Mouse (Mus musculus) heart, embryonic 11.5 days (tissue): ENCODE measurements around the gene Cldn10. TPM values are rescaled to one million over a fixed set of nuclear protein-coding genes. Genes with fewer than 3 reads are reported as not detected.

Source experiments
- ATAC-seq: fragments of 200-750 bp; cut with Nextera tagmentation; replicated peaks from 2 replicates; pipeline ENCODE4 v1.8.0; 2017; ENCODE audit warnings: moderate library complexity; ENCODE audit not compliant: insufficient number of reproducible peaks, low FRiP score, low TSS enrichment
- H3K27ac ChIP-seq: fragments of 300-500 bp; sonication (generic); 2 replicates; pipeline ENCODE4 v1.5.1; 2014; ENCODE audit warnings: mild to moderate bottlenecking, low read depth, low read length
- H3K27me3 ChIP-seq: fragments of 300-500 bp; sonication (generic); 2 replicates; pipeline ENCODE4 v1.6.1; 2014; ENCODE audit warnings: mild to moderate bottlenecking, low read length, mixed read lengths; ENCODE audit not compliant: control insufficient read depth, insufficient read depth
- H3K36me3 ChIP-seq: fragments of 300-500 bp; sonication (generic); 2 replicates; pipeline ENCODE4 v1.6.1; 2014; ENCODE audit warnings: mild to moderate bottlenecking, low read length, moderate library complexity, mixed read lengths; ENCODE audit not compliant: control insufficient read depth, insufficient read depth
- H3K4me1 ChIP-seq: fragments of 300-500 bp; sonication (generic); 2 replicates; pipeline ENCODE4 v1.6.1; 2014; ENCODE audit warnings: low read length; ENCODE audit not compliant: control insufficient read depth, insufficient read depth
- H3K4me2 ChIP-seq: fragments of 300-500 bp; sonication (generic); 2 replicates; pipeline ENCODE4 v1.6.1; 2014; ENCODE audit warnings: mild to moderate bottlenecking, moderate library complexity
- H3K4me3 ChIP-seq: fragments of 300-500 bp; sonication (generic); 2 replicates; pipeline ENCODE4 v1.5.1; 2014; ENCODE audit warnings: low read depth, low read length
- H3K9ac ChIP-seq: fragments of 300-500 bp; sonication (generic); 2 replicates; pipeline ENCODE4 v1.6.1; 2014; ENCODE audit warnings: mild to moderate bottlenecking, low read depth, low read length, moderate library complexity
- H3K9me3 ChIP-seq: fragments of 300-500 bp; sonication (generic); replicated peaks from 2 replicates; pipeline ENCODE4 v1.6.1; 2016; ENCODE audit warnings: low read length; ENCODE audit not compliant: control insufficient read depth
- WGBS: fragments of 180-500 bp; shearing (Covaris S2); extraction: QIAGEN DNeasy Blood & Tissue Kit; methylation state at CpG from one replicate; pipeline ENCODE4 v1.1.7; 2014; ENCODE audit not compliant: insufficient replicate concordance; 5-methylcytosine and 5-hydroxymethylcytosine counted together
- polyA plus RNA-seq: library from polyadenylated mRNA; unstranded; fragments of >200 nt; fragmentation: Nextera tagmentation; extraction: Ambion mirVana; gene quantifications from 2 replicates; pipeline ENCODE4 v1.2.1, GENCODE M21; 2014

Gene Cldn10
- polyA plus RNA-seq, 1 experiment from 2014 or later = 0.56 TPM

DNA sequence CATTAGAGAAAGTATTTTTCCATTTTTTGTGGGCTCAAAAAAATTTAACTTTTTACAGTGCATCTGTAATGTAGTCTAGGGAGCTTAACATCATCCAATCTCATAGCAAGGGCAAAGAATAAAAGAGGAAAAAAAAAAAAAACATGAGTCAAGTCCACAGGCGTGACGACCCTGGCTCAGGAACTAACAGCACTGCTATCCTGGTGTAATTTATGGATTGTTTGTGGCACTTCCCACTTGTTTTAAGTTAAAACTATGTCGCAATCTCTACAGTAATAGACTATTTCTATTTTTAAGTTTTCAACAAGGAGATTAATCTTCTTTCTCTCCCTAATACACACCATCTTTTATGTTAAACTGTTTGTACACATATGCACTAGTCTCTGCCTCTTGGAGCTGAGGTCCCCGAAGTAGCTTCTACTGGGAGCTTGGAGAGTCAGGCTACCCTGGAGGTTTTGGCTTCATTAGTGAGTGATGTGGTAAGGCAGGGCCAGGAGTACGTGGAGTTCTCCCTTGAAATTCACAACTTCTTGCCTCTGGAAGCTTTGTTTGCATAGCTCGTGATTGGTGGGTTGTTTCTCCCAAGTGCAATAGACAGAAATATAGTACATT is 63.9 kb downstream of the Cldn10 start:
- peaks cover 15% of the 10 kb centered on the region for H3K27me3 ChIP-seq
- H3K9me3 ChIP-seq = no peaks in the 10 kb centered on the region
- no peak overlapping the region for H3K4me3 ChIP-seq
- WGBS = 65% methylated on average over 6 of the region's 6 CpGs
- no peaks in the 10 kb centered on the region for H3K36me3 ChIP-seq
- ATAC-seq = no peak
- H3K27ac ChIP-seq = no peak overlapping the region
- H3K9ac ChIP-seq = no peak overlapping the region
- H3K4me2 ChIP-seq = no peak overlapping the region
- no peaks in the 10 kb centered on the region for H3K4me1 ChIP-seq

DNA sequence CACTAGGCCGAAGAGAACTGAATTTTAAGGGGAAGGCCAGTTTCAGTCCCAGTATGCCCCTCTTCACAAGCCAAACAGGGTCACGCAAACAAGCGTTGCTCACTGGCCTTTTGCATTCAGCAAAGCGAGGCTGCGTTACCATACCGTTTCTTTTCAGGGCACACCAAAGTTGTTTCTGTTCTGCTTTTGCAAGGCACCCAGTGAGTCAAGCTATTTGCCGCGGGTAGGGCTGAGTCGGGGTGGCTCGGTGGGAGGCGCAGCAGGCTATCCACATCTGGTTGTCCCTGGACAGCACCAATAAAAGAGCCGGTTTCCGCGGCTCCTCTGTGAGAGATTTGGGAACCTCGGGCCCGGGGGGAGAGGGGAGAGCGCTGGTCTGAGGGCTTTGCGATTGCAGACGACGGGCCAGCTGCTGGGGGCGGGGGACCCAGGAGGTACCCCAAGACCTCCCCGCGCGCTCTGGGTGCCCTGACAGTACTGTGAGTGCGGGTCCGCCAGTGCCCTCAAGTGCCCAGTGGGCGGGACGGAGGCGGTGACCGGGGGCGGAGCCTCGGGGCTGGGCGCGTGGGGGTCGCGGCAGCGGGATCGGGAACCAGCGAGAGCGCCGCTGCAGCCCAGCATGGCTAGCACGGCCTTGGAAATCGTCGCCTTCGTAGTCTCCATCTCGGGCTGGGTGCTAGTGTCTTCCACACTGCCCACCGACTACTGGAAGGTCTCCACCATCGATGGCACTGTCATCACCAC is 66.8 kb downstream of the Cldn10 start:
- Histone ChIP-seq H3K36me3 (no peaks in the 10 kb centered on the region), H3K9me3 (no peaks in the 10 kb centered on the region), H3K4me3 (peak overlapping the region; percentile 54), H3K4me1 (no peaks in the 10 kb centered on the region), H3K27me3 (peaks cover 20% of the 10 kb centered on the region), H3K27ac (no peak overlapping the region), H3K4me2 (peak overlapping the region; percentile 79), H3K9ac (peak overlapping the region; percentile 24; the same call in 1 of the 2 replicates)
- 1% methylated on average over 48 of the region's 48 CpGs for WGBS
- peak; percentile 68 for ATAC-seq

DNA sequence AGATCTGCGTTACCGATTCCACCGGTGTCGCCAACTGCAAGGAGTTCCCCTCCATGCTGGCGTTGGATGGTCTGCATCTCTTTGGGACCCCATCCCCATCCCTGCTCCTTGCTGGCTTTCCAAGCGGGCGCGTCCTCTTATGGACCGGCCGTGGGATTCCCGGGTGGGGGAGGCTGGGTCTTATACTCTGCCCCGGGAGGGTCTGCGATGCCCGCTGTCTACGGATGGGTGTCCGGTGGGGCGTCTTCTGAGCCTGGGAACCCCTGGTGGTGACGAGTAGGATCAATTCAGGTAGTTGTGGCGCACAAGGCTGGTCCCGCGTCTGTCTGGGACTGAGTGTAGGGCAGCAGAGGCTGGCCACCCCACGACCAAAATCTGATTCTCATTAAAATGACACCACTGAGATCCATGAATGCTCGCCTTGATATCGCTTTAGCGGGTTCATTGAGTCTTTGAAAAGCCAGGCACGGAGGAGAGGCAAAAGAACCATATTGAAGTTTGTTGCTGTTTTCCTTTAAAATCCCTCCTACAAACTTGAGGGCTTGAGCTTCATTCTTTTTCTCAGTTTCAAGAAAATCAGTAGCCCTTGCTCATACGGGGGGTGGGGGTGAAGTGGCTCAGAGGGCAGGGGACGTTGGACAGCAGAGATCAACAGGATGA is 67.6 kb downstream of the Cldn10 start:
- H3K27me3 ChIP-seq = peaks cover 20% of the 10 kb centered on the region
- H3K9ac ChIP-seq = peak overlapping the region; percentile 11; the same call in 1 of the 2 replicates
- H3K4me2 ChIP-seq = peak overlapping the region; percentile 79
- peak overlapping the region; percentile 54 for H3K4me3 ChIP-seq
- ATAC-seq = 0 out of 2 replicates have a peak, but pooled peaks have one; percentile 26
- H3K9me3 ChIP-seq = no peaks in the 10 kb centered on the region
- H3K36me3 ChIP-seq = no peaks in the 10 kb centered on the region
- under 1% methylated on average over 28 of the region's 28 CpGs for WGBS
- no peak overlapping the region for H3K27ac ChIP-seq
- H3K4me1 ChIP-seq = no peaks in the 10 kb centered on the region

DNA sequence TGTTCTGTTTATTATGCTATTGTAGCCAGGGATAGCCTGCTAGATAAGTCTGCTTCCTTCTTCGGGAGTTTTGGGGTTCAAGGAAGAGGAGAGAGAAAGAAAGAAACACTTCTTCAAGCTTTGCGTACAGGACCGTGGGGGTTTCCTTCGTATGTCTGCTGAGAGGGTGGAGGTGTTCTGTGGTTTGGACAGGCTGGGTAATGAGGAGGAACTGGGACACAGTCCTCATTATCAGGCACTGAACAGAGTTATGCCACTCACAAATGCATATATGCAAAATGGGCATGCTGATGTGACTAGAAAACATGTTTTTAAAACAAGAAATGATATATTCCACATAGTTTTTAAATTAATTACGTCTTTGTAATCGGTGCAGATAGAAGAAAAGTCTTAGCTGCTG is 68.9 kb downstream of the Cldn10 start:
- no peaks in the 10 kb centered on the region for H3K4me1 ChIP-seq
- H3K9me3 ChIP-seq = no peaks in the 10 kb centered on the region
- no peak overlapping the region for H3K4me2 ChIP-seq
- H3K27ac ChIP-seq = no peak overlapping the region
- no peak overlapping the region for H3K9ac ChIP-seq
- no peaks in the 10 kb centered on the region for H3K36me3 ChIP-seq
- no peak for ATAC-seq
- WGBS = 74% methylated on average over 6 of the region's 6 CpGs
- H3K4me3 ChIP-seq = no peak overlapping the region
- H3K27me3 ChIP-seq = peaks cover 20% of the 10 kb centered on the region

DNA sequence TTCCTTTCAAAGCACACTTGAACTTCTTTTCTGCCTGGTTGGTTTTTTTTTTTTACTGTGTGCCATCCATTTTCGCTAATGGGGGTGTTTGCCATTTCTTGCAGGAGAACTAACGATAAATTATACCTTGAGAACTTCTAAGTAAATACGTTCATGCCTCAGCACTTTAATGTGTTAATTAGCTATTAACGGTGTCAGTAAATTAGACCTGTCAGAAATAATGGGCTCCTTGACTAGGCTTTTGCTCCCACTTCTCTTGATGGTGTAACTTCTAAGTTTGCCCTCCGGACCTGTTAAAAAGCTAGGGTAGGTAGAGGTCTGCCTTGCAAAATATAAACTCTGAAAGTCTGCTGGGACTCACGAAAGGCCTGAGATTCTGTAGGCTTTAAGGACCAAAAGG is 70.6 kb downstream of the Cldn10 start:
- Histone ChIP-seq H3K4me1 (no peaks in the 10 kb centered on the region), H3K9ac (no peak overlapping the region), H3K4me3 (no peak overlapping the region), H3K27ac (no peak overlapping the region), H3K36me3 (no peaks in the 10 kb centered on the region), H3K27me3 (peaks cover 18% of the 10 kb centered on the region), H3K9me3 (no peaks in the 10 kb centered on the region), H3K4me2 (no peak overlapping the region)
- 61% methylated on average over 6 of the region's 6 CpGs for WGBS
- ATAC-seq = no peak

DNA sequence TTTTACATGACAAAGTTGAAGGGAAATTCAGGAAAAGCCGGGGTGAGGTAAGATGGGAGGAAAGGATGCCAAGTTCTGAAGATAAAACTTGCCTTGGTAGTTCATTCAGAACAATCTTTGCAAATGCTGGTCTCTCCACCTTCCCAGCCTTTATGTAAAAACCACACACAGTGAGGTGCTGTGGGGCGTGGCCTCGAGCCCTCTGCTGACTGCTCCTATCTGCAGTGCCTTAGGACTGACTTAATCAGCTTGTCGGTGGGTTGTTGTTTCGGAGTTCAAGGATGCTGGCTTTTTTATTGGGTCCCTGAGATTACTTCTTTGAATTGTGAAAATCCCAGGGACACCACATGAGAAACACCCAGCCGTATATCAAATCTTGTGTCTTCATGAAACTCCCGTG is 74.5 kb downstream of the Cldn10 start:
- Histone ChIP-seq H3K9ac (no peak overlapping the region), H3K4me1 (no peaks in the 10 kb centered on the region), H3K4me3 (no peak overlapping the region), H3K27me3 (no peaks in the 10 kb centered on the region; the same call in 1 of the 2 replicates), H3K4me2 (no peak overlapping the region), H3K27ac (no peak overlapping the region), H3K9me3 (no peaks in the 10 kb centered on the region), H3K36me3 (no peaks in the 10 kb centered on the region)
- no peak for ATAC-seq
- 49% methylated on average over 7 of the region's 7 CpGs for WGBS

DNA sequence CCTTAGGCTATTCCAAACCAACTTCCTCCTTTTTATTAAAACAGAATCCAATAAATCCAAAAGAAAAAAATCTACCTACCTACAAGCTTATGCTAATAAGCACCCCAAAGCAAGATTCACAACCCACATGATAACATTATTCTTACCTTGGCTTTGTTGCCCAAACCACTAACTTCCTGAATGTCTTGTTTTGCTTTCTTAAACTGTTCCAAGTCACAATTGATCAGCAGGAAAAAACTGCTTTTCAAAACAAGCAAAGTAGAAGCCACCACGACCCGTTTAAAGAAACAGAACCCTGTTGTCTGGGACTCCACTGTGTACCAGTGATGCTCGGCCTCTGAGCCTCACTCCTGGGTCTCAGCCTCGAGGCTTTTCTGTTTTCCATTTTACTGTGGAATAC is 77.2 kb downstream of the Cldn10 start:
- no peaks in the 10 kb centered on the region for H3K4me1 ChIP-seq
- no peak overlapping the region for H3K4me3 ChIP-seq
- no peak overlapping the region for H3K9ac ChIP-seq
- no peaks in the 10 kb centered on the region for H3K9me3 ChIP-seq
- H3K27me3 ChIP-seq = no peaks in the 10 kb centered on the region
- no peak overlapping the region for H3K4me2 ChIP-seq
- H3K27ac ChIP-seq = no peak overlapping the region
- no peaks in the 10 kb centered on the region for H3K36me3 ChIP-seq
- WGBS = 58% methylated on average over 4 of the region's 4 CpGs
- ATAC-seq = no peak

DNA sequence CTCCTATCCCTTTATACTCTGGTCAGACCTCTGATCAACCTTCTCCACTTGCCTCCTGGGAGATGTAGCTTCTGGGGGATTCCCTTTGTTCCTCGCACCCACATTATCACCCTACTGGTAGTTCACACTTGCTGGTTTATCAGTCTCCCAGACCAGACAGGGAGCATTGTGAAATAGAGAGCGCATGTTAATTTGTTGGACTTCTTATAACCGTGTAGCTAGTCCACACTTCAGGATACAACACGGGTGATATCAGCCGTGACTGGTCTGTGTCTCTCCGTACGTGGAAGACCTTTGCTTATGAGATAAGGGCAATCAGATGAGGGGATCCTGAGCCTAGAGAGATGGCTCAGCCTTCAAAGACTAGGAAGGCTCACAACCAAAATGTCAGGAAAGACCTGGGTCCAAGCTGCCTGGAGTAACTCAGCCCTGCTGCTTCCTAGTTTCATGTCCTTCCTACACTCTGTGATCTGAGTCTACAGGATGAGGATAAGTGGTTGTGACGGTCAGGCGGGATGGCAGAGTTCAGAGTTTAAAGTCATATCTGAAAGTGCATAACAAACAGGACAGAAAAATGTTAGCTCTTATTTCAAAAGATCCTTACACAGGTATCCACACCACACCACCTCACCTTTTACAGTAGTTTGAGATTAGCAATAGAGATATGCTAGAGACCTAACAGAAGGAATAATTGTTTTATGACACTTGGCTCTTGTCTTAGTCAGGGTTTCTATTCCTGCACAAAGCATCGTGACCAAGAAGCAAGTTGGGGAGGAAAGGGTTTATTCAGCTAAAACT is 78.5 kb downstream of the Cldn10 start:
- WGBS = 60% methylated on average over 10 of the region's 10 CpGs
- Histone ChIP-seq H3K9ac (no peak overlapping the region), H3K4me2 (no peak overlapping the region), H3K36me3 (no peaks in the 10 kb centered on the region), H3K27me3 (no peaks in the 10 kb centered on the region), H3K9me3 (no peaks in the 10 kb centered on the region), H3K4me3 (no peak overlapping the region), H3K4me1 (no peaks in the 10 kb centered on the region), H3K27ac (no peak overlapping the region)
- no peak for ATAC-seq
